Mouse (Mus musculus): ENCODE data around the gene Pknox2. TPM values are rescaled to one million over a fixed set of nuclear protein-coding genes. Genes with fewer than 3 reads are reported as not detected.

Gene Pknox2
- total and polyA plus RNA-seq, 2 experiments from 2014 or later = 26.1 to 27.9 TPM

DNA sequence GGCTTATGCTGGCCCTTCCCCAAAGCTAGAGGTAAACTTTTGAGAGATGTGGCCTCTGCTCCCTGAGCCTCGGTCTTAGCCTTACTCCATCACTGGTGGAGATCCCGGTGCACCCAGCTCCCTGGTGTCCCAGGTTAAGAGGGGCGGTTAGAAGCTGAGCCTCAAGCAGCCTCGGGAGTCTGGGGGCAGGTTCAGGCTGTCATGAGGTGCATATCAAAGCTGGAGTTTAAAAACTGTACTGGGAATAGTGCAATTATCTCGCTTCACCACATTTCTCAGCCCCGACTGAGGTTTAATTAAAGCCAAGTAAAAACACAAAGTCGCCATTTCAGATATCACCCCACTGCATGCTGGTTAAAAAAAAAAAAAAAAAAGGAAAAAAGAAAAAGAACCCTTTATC is 108.8 kb downstream of the Pknox2 start:
- H3K4me3 ChIP-seq (ENCODE audit: low read depth, low read length) = no peak overlapping the region
- H3K9me3 ChIP-seq (ENCODE audit: low read length) = no peaks in the 10 kb centered on the region
- H3K4me2 ChIP-seq (ENCODE audit: low read depth) = no peak overlapping the region
- no peak overlapping the region for H3K9ac ChIP-seq
- ATAC-seq = peak; percentile 47
- WGBS = 27% methylated on average over 7 of the region's 7 CpGs
- H3K36me3 ChIP-seq (ENCODE audit: insufficient read depth) = no peaks in the 10 kb centered on the region
- H3K27me3 ChIP-seq (ENCODE audit: insufficient read depth, low read length) = no peaks in the 10 kb centered on the region
- peak overlapping the region; percentile 77 for H3K27ac ChIP-seq (ENCODE audit: low read depth, low read length)
- DNase-seq = no peak
- no peak for TF ChIP-seq CTCF (IDR thresholded peaks at IDR 0.05; ENCODE audit: low read depth)
- peaks cover 9% of the 10 kb centered on the region for H3K4me1 ChIP-seq (ENCODE audit: insufficient read depth)

DNA sequence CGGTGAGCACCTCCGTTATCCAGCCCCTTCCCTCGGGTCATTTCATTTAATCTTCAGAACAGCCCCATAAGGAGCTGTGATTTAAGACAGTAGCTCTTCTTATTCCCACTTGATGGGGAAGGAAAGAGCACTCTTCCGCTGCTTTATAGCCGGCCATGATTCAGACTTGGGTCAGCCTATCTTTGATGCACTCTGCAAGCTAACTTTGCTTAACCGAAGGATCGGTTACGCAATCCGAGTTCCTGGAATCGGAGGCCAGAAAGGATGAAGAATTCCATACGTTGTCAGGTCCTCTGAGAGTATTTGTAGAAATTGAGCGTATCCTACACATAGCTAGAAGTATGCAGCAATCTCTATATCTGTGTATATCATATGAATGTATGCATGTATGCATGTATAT is 109.8 kb downstream of the Pknox2 start:
- TF ChIP-seq CTCF (IDR thresholded peaks at IDR 0.05; ENCODE audit: low read depth) = no peak
- Histone ChIP-seq H3K9me3 (ENCODE audit: low read length) (no peaks in the 10 kb centered on the region), H3K27me3 (ENCODE audit: insufficient read depth, low read length) (no peaks in the 10 kb centered on the region), H3K4me1 (ENCODE audit: insufficient read depth) (peaks cover 9% of the 10 kb centered on the region), H3K36me3 (ENCODE audit: insufficient read depth) (no peaks in the 10 kb centered on the region), H3K4me2 (ENCODE audit: low read depth) (no peak overlapping the region), H3K9ac (no peak overlapping the region), H3K27ac (ENCODE audit: low read depth, low read length) (no peak overlapping the region), H3K4me3 (ENCODE audit: low read depth, low read length) (no peak overlapping the region)
- DNase-seq (no peak), ATAC-seq (no peak)
- 87% methylated on average over 12 of the region's 12 CpGs for WGBS

GRCm38 (mm10) chr9:37035248-37035647 is 112.0 kb downstream of the Pknox2 start:
- H3K4me3 ChIP-seq (ENCODE audit: low read depth, low read length) = no peak overlapping the region
- peaks cover 9% of the 10 kb centered on the region for H3K4me1 ChIP-seq (ENCODE audit: insufficient read depth)
- 97% methylated on average over 3 of the region's 3 CpGs for WGBS
- no peak overlapping the region for H3K4me2 ChIP-seq (ENCODE audit: low read depth)
- H3K9me3 ChIP-seq (ENCODE audit: low read length) = no peaks in the 10 kb centered on the region
- DNase-seq = no peak
- no peaks in the 10 kb centered on the region for H3K36me3 ChIP-seq (ENCODE audit: insufficient read depth)
- TF ChIP-seq CTCF (IDR thresholded peaks at IDR 0.05; ENCODE audit: low read depth) = peak; percentile 40
- no peak overlapping the region for H3K9ac ChIP-seq
- H3K27me3 ChIP-seq (ENCODE audit: insufficient read depth, low read length) = no peaks in the 10 kb centered on the region
- no peak for ATAC-seq
- H3K27ac ChIP-seq (ENCODE audit: low read depth, low read length) = no peak overlapping the region

GRCm38 (mm10) chr9:37034316-37034715 is 112.9 kb downstream of the Pknox2 start:
- no peak for TF ChIP-seq CTCF (IDR thresholded peaks at IDR 0.05; ENCODE audit: low read depth)
- Histone ChIP-seq H3K4me1 (ENCODE audit: insufficient read depth) (peaks cover 9% of the 10 kb centered on the region), H3K9me3 (ENCODE audit: low read length) (no peaks in the 10 kb centered on the region), H3K36me3 (ENCODE audit: insufficient read depth) (no peaks in the 10 kb centered on the region), H3K4me2 (ENCODE audit: low read depth) (no peak overlapping the region), H3K27me3 (ENCODE audit: insufficient read depth, low read length) (no peaks in the 10 kb centered on the region), H3K9ac (no peak overlapping the region), H3K27ac (ENCODE audit: low read depth, low read length) (no peak overlapping the region), H3K4me3 (ENCODE audit: low read depth, low read length) (no peak overlapping the region)
- DNase-seq (no peak), ATAC-seq (no peak)
- 59% methylated on average over 1 of the region's 1 CpGs for whole genome bisulfite sequencing

- no peak for TF ChIP-seq CTCF (IDR thresholded peaks at IDR 0.05; ENCODE audit: low read depth)
- WGBS = 30% methylated on average over 9 of the region's 9 CpGs
- H3K4me2 ChIP-seq (ENCODE audit: low read depth) = no peak overlapping the region
- ATAC-seq (peak; percentile 24; the same call in 1 of the 2 replicates), DNase-seq (no peak)
- no peaks in the 10 kb centered on the region for H3K9me3 ChIP-seq (ENCODE audit: low read length)
- 0 out of 2 replicates have a peak overlapping the region, but pooled peaks have one; percentile 4 for H3K27ac ChIP-seq (ENCODE audit: low read depth, low read length)
- H3K9ac ChIP-seq = no peak overlapping the region
- H3K36me3 ChIP-seq (ENCODE audit: insufficient read depth) = no peaks in the 10 kb centered on the region
- H3K27me3 ChIP-seq (ENCODE audit: insufficient read depth, low read length) = no peaks in the 10 kb centered on the region
- H3K4me1 ChIP-seq (ENCODE audit: insufficient read depth) = peaks cover 7% of the 10 kb centered on the region; the same call in 1 of the 2 replicates
- H3K4me3 ChIP-seq (ENCODE audit: low read depth, low read length) = no peak overlapping the region
Observed at GRCm38 (mm10) chr9:37030347-37031213, 116.6 kb downstream of the Pknox2 start.

DNA sequence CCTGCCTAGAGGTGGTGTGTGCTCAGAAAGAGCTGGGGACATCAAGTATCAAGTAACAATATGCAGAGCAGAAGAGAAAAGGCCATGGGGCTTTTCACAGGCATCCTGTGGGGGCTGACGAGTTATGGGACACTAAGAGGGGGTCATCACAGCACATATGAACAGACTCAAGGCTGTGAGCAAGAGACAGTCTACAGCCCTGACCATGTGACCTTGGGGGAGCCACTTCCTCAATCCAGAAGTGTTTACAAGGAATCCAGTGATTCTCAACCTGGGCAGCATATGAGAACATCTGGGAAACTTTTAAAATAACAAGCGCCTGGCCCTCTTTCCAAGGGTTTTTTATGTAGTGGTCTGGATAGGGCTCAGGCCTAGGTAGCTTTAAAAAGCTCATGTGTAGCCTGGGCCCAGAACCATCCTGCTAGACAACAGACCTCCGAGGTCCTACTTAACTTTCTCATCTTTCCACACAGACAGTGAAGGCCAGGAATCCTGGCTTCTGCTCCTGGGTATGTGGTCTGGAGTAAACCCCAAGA is 117.3 kb downstream of the Pknox2 start:
- no peak overlapping the region for H3K9ac ChIP-seq
- no peak overlapping the region for H3K4me3 ChIP-seq (ENCODE audit: low read depth, low read length)
- DNase-seq (no peak), ATAC-seq (no peak)
- H3K27me3 ChIP-seq (ENCODE audit: insufficient read depth, low read length) = no peaks in the 10 kb centered on the region
- no peak for TF ChIP-seq CTCF (IDR thresholded peaks at IDR 0.05; ENCODE audit: low read depth)
- H3K36me3 ChIP-seq (ENCODE audit: insufficient read depth) = no peaks in the 10 kb centered on the region
- H3K27ac ChIP-seq (ENCODE audit: low read depth, low read length) = 0 out of 2 replicates have a peak overlapping the region, but pooled peaks have one; percentile 4
- no peaks in the 10 kb centered on the region for H3K9me3 ChIP-seq (ENCODE audit: low read length)
- H3K4me2 ChIP-seq (ENCODE audit: low read depth) = no peak overlapping the region
- peaks cover 7% of the 10 kb centered on the region; the same call in 1 of the 2 replicates for H3K4me1 ChIP-seq (ENCODE audit: insufficient read depth)
- WGBS = 71% methylated on average over 3 of the region's 3 CpGs
